Mouse (Mus musculus): ENCODE data around the gene Npw. TPM values are rescaled to one million over a fixed set of nuclear protein-coding genes. Genes with fewer than 3 reads are reported as not detected.

Npw gene
- polyA plus RNA-seq, 1 experiment from 2014 or later = not detected

- H3K4me2 ChIP-seq (ENCODE audit: low read length) = peak within 1 kb of the TSS; percentile 60
- H3K36me3 ChIP-seq (ENCODE audit: control insufficient read depth, insufficient read depth, low read length) = peaks cover 33% of the 10 kb centered on the region
- WGBS = under 1% methylated on average over 53 of the region's 76 CpGs
- H3K9ac ChIP-seq (ENCODE audit: low read length) = peak within 1 kb of the TSS; percentile 76
- peaks cover 14% of the 10 kb centered on the region for H3K4me1 ChIP-seq (replicated peaks; ENCODE audit: control insufficient read depth, insufficient read depth, low read length)
- H3K27me3 ChIP-seq (replicated peaks; ENCODE audit: control insufficient read depth, insufficient read depth, low read length) = peaks cover 8% of the 10 kb centered on the region; the same call in 1 of the 2 replicates
- H3K27ac ChIP-seq (ENCODE audit: low read depth) = peak within 1 kb of the TSS; percentile 83
- peak within 1 kb of the TSS; percentile 83 for H3K4me3 ChIP-seq (ENCODE audit: low read depth, low read length)
- ATAC-seq (replicated peaks; ENCODE audit: low FRiP score, low TSS enrichment, low read depth) (peak; percentile 91), DNase-seq (ENCODE audit: low spot score) (peak; percentile 90)
- no peaks in the 10 kb centered on the region for H3K9me3 ChIP-seq (ENCODE audit: control insufficient read depth, low read length)
Measured at GRCm38 (mm10) chr17:24696011-24696697, 37.9 kb upstream of the Npw start, which contains the start of the genes Gfer and Noxo1. Gene Gfer, minus strand, starts transcription at chr17:24696156. Gene Noxo1, plus strand, starts transcription at chr17:24696234.

- Histone ChIP-seq H3K4me1 (replicated peaks; ENCODE audit: control insufficient read depth, insufficient read depth, low read length) (peaks cover 14% of the 10 kb centered on the region), H3K9ac (ENCODE audit: low read length) (peak overlapping the region; percentile 76), H3K4me2 (ENCODE audit: low read length) (peak overlapping the region; percentile 60), H3K27ac (ENCODE audit: low read depth) (peak overlapping the region; percentile 83), H3K27me3 (replicated peaks; ENCODE audit: control insufficient read depth, insufficient read depth, low read length) (peaks cover 15% of the 10 kb centered on the region), H3K4me3 (ENCODE audit: low read depth, low read length) (peak overlapping the region; percentile 83), H3K9me3 (ENCODE audit: control insufficient read depth, low read length) (no peaks in the 10 kb centered on the region), H3K36me3 (ENCODE audit: control insufficient read depth, insufficient read depth, low read length) (peaks cover 26% of the 10 kb centered on the region)
- ATAC-seq (replicated peaks; ENCODE audit: low FRiP score, low TSS enrichment, low read depth) (peak; percentile 20; the same call in 1 of the 2 replicates), DNase-seq (ENCODE audit: low spot score) (peak; percentile 79)
- 7% methylated on average over 51 of the region's 51 CpGs for WGBS
Measured at GRCm38 (mm10) chr17:24695326-24696010, 37.2 kb upstream of the Npw start.

DNA sequence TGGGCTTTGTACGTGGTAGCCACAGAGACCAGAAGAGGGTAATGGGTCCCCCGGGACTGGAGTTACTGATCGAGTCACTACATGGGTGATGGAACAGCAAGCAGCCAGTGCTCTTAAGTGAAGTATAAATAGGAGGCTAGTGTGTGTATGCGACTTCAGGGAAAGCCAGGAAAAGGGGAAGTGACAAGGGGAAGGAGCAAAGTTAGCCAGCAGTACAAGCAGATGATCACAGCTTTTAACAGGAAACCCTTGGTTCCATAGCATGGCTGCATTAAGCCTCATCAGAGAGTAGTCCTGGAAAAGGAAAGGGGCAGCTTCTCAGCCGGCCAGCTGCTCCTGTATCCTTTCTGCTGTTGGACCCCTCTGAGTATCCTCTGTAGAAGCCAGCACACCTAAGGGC lies 34.1 kb upstream of the Npw start:
- Histone ChIP-seq H3K4me3 (ENCODE audit: low read depth, low read length) (no peak overlapping the region), H3K9me3 (ENCODE audit: control insufficient read depth, low read length) (no peaks in the 10 kb centered on the region)
- WGBS = 89% methylated on average over 5 of the region's 5 CpGs

DNA sequence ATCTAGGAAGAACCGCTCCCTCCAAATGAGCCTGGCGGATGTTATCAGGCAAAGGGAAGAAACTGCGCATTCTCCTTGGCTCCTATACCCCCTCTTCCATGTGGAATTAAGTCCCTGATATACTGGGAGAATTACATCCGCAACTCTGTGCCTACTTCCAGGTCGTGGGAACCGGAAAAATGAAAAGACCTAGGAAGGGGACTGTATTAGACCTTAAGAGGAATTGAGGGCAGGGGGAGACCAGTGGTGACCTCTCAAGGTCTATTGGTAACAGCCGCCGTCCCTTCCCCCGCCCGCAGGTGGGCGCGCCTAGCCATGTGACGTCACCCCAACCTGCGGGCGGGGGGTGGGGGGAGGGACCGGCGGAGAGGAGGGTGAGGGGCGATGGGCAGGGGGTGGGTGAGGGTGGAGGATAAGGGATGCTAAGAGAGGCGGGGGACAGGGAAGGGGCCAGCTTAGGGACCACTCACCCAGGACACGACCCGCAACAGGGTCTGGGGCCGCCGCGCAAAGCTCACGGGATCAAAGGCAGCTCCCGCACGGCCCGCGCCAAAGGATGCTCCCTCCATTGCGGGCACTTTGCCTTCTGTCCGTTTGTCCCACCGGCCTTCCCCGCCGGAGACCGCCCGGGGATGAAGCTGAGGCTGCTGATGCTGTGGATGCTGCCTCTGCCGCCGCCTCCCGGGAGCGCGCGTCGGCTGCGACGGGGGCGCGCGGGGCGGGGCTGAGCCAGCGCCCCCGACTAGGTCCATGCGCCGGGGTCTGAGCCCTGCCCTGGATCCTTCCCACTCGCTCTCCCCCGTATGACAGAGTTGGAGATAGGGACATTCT lies 31.2 kb upstream of the Npw start, which contains the start of gene Syngr3:
Gene Syngr3 (minus strand): TSS at position 705 of the 831 bp plus-strand sequence.
- Histone ChIP-seq H3K9ac (ENCODE audit: low read length) (peak within 1 kb of the TSS; percentile 31; the same call in 1 of the 2 replicates), H3K4me2 (ENCODE audit: low read length) (peak within 1 kb of the TSS; percentile 89), H3K4me3 (ENCODE audit: low read depth, low read length) (peak within 1 kb of the TSS; percentile 46), H3K9me3 (ENCODE audit: control insufficient read depth, low read length) (no peaks in the 10 kb centered on the region), H3K27ac (ENCODE audit: low read depth) (no peak within 1 kb of the TSS), H3K4me1 (replicated peaks; ENCODE audit: control insufficient read depth, insufficient read depth, low read length) (peaks cover 11% of the 10 kb centered on the region), H3K27me3 (replicated peaks; ENCODE audit: control insufficient read depth, insufficient read depth, low read length) (peaks cover 49% of the 10 kb centered on the region), H3K36me3 (ENCODE audit: control insufficient read depth, insufficient read depth, low read length) (peaks cover 16% of the 10 kb centered on the region)
- WGBS = under 1% methylated on average over 52 of the region's 55 CpGs
- no peak for DNase-seq (ENCODE audit: low spot score)
- no peak for ATAC-seq (replicated peaks; ENCODE audit: low FRiP score, low TSS enrichment, low read depth)

More for the DNA sequence above, 34.1 kb upstream of the Npw start:
- Histone ChIP-seq H3K27ac (ENCODE audit: low read depth) (no peak overlapping the region), H3K36me3 (ENCODE audit: control insufficient read depth, insufficient read depth, low read length) (peaks cover 16% of the 10 kb centered on the region), H3K9ac (ENCODE audit: low read length) (no peak overlapping the region), H3K27me3 (replicated peaks; ENCODE audit: control insufficient read depth, insufficient read depth, low read length) (peaks cover 46% of the 10 kb centered on the region), H3K4me2 (ENCODE audit: low read length) (no peak overlapping the region), H3K4me1 (replicated peaks; ENCODE audit: control insufficient read depth, insufficient read depth, low read length) (peaks cover 19% of the 10 kb centered on the region)
- ATAC-seq (replicated peaks; ENCODE audit: low FRiP score, low TSS enrichment, low read depth) (no peak), DNase-seq (ENCODE audit: low spot score) (no peak)

- DNase-seq (ENCODE audit: low spot score) = no peak
- H3K4me3 ChIP-seq (ENCODE audit: low read depth, low read length) = peak overlapping the region; percentile 33
- peaks cover 49% of the 10 kb centered on the region for H3K27me3 ChIP-seq (replicated peaks; ENCODE audit: control insufficient read depth, insufficient read depth, low read length)
- H3K9ac ChIP-seq (ENCODE audit: low read length) = peak overlapping the region; percentile 16; the same call in 1 of the 2 replicates
- no peaks in the 10 kb centered on the region for H3K9me3 ChIP-seq (ENCODE audit: control insufficient read depth, low read length)
- peaks cover 6% of the 10 kb centered on the region for H3K36me3 ChIP-seq (ENCODE audit: control insufficient read depth, insufficient read depth, low read length)
- H3K4me2 ChIP-seq (ENCODE audit: low read length) = peak overlapping the region; percentile 51
- 22% methylated on average over 23 of the region's 23 CpGs for WGBS
- no peak overlapping the region for H3K27ac ChIP-seq (ENCODE audit: low read depth)
- no peak for ATAC-seq (replicated peaks; ENCODE audit: low FRiP score, low TSS enrichment, low read depth)
- H3K4me1 ChIP-seq (replicated peaks; ENCODE audit: control insufficient read depth, insufficient read depth, low read length) = peaks cover 11% of the 10 kb centered on the region
Measured at GRCm38 (mm10) chr17:24687599-24687998, 29.3 kb upstream of the Npw start.

DNA sequence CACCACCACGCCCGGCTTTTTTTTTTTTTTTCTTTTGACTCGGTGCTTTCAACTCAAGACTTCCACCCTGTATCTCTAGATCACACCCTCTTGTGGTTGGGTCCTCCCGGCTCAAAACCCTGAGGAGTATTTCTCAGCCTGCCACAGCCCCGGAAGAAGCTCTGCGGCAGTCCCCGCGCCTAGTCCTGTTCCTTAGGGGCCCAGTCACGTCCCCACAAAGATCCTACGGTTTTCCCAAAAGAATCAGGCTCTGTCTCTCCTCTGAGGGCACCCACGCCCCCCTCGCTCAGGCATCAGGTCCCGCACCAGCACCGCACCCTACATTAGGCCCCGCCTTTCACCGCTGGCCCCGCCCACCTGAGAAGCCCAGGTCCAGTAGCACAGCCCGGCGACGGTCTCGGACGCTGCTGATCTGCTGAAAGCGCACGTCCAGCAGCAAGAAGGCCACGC lies 28.9 kb upstream of the Npw start:
- peak; percentile 68 for DNase-seq (ENCODE audit: low spot score)
- Histone ChIP-seq H3K27me3 (replicated peaks; ENCODE audit: control insufficient read depth, insufficient read depth, low read length) (peaks cover 49% of the 10 kb centered on the region), H3K9ac (ENCODE audit: low read length) (peak overlapping the region; percentile 16; the same call in 1 of the 2 replicates), H3K4me2 (ENCODE audit: low read length) (peak overlapping the region; percentile 51), H3K9me3 (ENCODE audit: control insufficient read depth, low read length) (no peaks in the 10 kb centered on the region), H3K27ac (ENCODE audit: low read depth) (no peak overlapping the region), H3K4me1 (replicated peaks; ENCODE audit: control insufficient read depth, insufficient read depth, low read length) (peaks cover 11% of the 10 kb centered on the region), H3K36me3 (ENCODE audit: control insufficient read depth, insufficient read depth, low read length) (peaks cover 4% of the 10 kb centered on the region; the same call in 1 of the 2 replicates), H3K4me3 (ENCODE audit: low read depth, low read length) (peak overlapping the region; percentile 33)
- WGBS = 2% methylated on average over 25 of the region's 25 CpGs
- peak; percentile 51; the same call in 1 of the 2 replicates for ATAC-seq (replicated peaks; ENCODE audit: low FRiP score, low TSS enrichment, low read depth)

GRCm38 (mm10) chr17:24686514-24686913 lies 28.3 kb upstream of the Npw start:
- no peak overlapping the region for H3K9ac ChIP-seq (ENCODE audit: low read length)
- peaks cover 9% of the 10 kb centered on the region; the same call in 1 of the 2 replicates for H3K36me3 ChIP-seq (ENCODE audit: control insufficient read depth, insufficient read depth, low read length)
- H3K4me2 ChIP-seq (ENCODE audit: low read length) = peak overlapping the region; percentile 18; the same call in 1 of the 2 replicates
- ATAC-seq (replicated peaks; ENCODE audit: low FRiP score, low TSS enrichment, low read depth) (no peak; the same call in 1 of the 2 replicates), DNase-seq (ENCODE audit: low spot score) (no peak)
- H3K4me3 ChIP-seq (ENCODE audit: low read depth, low read length) = 0 out of 2 replicates have a peak overlapping the region, but pooled peaks have one; percentile 5
- H3K4me1 ChIP-seq (replicated peaks; ENCODE audit: control insufficient read depth, insufficient read depth, low read length) = peaks cover 11% of the 10 kb centered on the region
- WGBS = 29% methylated on average over 16 of the region's 16 CpGs
- H3K9me3 ChIP-seq (ENCODE audit: control insufficient read depth, low read length) = no peaks in the 10 kb centered on the region
- H3K27me3 ChIP-seq (replicated peaks; ENCODE audit: control insufficient read depth, insufficient read depth, low read length) = peaks cover 44% of the 10 kb centered on the region
- H3K27ac ChIP-seq (ENCODE audit: low read depth) = no peak overlapping the region

Measured in intestine, embryonic 14.5 days (tissue).